Mouse (Mus musculus) spleen, embryonic (tissue): ENCODE results near the gene Arhgap45.

ENCODE experiments used
- CTCF ChIA-PET: fragments of 350-600 bp; sonication (Branson Sonifier 250); formaldehyde crosslinking; loops from one replicate; lab custom pipeline; 2022; lab: Charles Lee

The Arhgap45 gene

GRCm38 (mm10) chr10:80076386-80076785 lies 59.9 kb downstream of the Arhgap45 start:
- CTCF ChIA-PET, result interaction anchor here (0.6 kb wide), 1 partner anchor 96 kb away, joined by 6 read pairs; the partner anchor contains the start of gene 1600002K03Rik

GRCm38 (mm10) chr10:80077312-80077711 lies 60.9 kb downstream of the Arhgap45 start:
- CTCF ChIA-PET, result interaction anchor here (0.7 kb wide), 1 partner anchor 24 kb away, joined by 3 read pairs; no protein-coding TSS in a partner anchor

DNA sequence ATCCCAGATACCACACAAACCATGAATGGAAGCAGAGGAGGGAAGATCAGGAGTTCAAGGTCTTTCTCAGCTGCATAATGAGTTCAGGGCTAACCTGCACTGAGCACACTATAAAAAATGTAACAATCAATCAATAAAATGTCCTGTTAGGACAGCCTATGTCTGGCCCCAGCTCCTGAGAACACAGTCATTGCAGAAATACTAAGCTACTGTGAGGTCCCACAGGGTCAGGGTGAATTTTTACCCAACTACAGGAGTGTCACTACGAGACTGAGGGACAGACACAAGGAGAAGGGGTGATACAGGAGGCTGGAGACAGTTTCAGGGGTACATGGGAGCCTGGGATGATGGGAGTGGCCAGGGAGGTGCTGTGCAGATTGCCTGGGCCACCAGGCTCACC lies 61.9 kb downstream of the Arhgap45 start:
- CTCF ChIA-PET, result interaction anchor here (0.7 kb wide), 1 partner anchor 19 kb away, joined by 3 read pairs; no protein-coding TSS in a partner anchor

DNA sequence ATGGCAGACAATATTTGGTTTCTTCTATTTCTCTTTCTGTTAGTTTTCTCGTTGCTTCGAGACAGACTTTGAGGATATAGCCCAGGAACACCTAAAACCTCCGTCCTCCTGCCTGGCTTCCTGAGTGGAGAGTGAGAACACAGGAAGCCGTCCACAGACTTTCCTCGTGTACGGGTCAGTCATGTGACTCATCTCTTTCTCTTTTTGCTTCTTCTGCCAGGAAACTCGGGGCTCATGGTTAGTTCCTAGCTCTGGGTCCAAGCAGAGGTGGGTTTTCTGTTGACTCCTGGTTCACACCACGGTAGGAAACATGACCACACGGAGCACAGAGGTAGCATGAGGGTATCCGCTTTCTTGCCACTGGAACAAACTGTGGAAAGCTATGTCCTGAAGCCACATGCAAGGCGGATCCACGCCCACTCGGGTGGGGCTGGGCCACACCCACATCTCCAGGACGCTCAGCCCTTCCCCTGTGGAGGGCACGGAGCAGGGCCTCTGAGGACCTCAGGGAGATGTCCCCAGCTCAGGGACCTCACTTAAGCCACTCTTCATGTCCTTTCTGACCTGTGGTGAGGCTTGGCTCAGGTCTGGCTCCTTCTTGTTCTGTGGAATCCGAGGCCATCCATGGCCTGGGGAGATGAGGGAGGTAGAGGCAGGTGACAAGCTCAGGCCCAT lies 64.1 kb downstream of the Arhgap45 start:
- CTCF ChIA-PET, result interaction anchor here (0.5 kb wide), 1 partner anchor 12 kb away, joined by 3 read pairs; no protein-coding TSS in a partner anchor
